Comparison of ENCODE assay signal across 8 mouse cellular contexts in the genomic region with DNA sequence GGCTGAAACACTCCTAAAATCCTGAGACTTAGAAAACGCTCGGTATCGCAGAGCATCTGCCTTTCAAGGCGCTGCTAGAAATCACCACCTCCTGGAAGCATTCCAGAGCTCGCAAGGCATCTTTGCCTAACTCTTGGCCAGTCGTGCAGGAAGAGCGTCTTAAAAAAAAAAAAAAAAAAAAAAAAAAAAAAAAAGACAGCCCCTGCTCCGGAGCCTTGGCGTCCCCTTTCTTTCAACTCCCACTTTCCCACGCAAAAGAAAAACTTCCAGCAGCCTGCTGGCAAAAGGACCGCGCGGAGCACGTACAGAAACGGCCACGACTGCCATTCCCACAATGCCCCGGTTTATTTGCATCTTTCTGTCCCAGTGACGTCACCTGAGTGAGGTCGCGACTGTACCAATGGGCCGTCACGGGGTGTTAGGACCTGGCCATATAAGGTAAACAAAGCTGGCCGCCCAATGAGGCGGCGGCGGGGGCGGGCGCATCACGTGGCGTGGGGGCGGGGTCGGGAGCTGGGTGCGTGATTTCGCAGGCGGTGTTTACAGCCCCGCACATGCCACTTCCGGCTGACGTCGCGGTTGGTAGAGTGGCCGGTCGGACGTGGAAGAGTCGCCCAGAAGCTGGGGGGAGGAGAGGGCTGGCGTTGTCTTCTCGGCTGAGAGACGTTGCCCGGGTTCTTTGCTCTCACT. TPM values are rescaled to one million over a fixed set of nuclear protein-coding genes. Genes with fewer than 3 reads are reported as not detected.
DNase-seq lines count a peak whose midpoint lies in the region; ATAC-seq lines count a peak whose summit lies in the region.

A gene (minus strand): TSS at position 180 of the 690 bp plus-strand sequence.

- no peaks in the 10 kb centered on the region for H3K9me3 ChIP-seq in hindbrain, embryonic 15.5 days

- H3K4me3 ChIP-seq in hindbrain, embryonic 15.5 days, result peak within 1 kb of the TSS; percentile 81

- no peaks in the 10 kb centered on the region for H3K36me3 ChIP-seq in hindbrain, embryonic 15.5 days

- peak; percentile 97 for DNase-seq in T-cell, adult 2 months (ENCODE audit: low spot score)
- peak; percentile 97 to 99 for DNase-seq in cerebellum, postnatal 36 days
- DNase-seq in frontal cortex, postnatal 36 days (ENCODE audit: low spot score in 2 of 2), result peak; percentile 96 to 98
- peak; percentile 99 for DNase-seq in left cerebral cortex, adult 11 months (ENCODE audit: low spot score)
- peak; percentile 97 to 99 for DNase-seq in lung, postnatal 4 days
- DNase-seq in retina, postnatal 7 days (ENCODE audit: low read depth, low spot score), result peak; percentile 99
- DNase-seq in urinary bladder, adult 2 months (ENCODE audit: low spot score), result peak; percentile 91

- peak; percentile 91 for ATAC-seq in hindbrain, embryonic 15.5 days (ENCODE audit: low FRiP score, low read depth)

- peak within 1 kb of the TSS; percentile 65 for H3K4me2 ChIP-seq in hindbrain, embryonic 15.5 days

- peak within 1 kb of the TSS; percentile 68 for H3K9ac ChIP-seq in hindbrain, embryonic 15.5 days

- H3K27me3 ChIP-seq in hindbrain, embryonic 15.5 days, result no peaks in the 10 kb centered on the region

- H3K27ac ChIP-seq in hindbrain, embryonic 15.5 days (replicated peaks), result peak within 1 kb of the TSS; percentile 98

- WGBS in hindbrain, embryonic 15.5 days, result under 1% methylated on average over 48 of the region's 48 CpGs

- peaks cover 48% of the 10 kb centered on the region for H3K4me1 ChIP-seq in hindbrain, embryonic 15.5 days (replicated peaks)

RNA-seq across cellular contexts. Expression of the gene that starts here (rescaled TPM):
- polyA plus RNA-seq in hindbrain, embryonic 15.5 days (2015; fragmentation: Nextera tagmentation; extraction: Ambion mirVana), result 51.1 and 69.2 TPM in 2 replicates
- 21.5 and 41.1 TPM in 2 replicates for polyA plus RNA-seq in urinary bladder, adult 2 months (2012; rRNA removed)

Comparison
In these comparisons a context has a peak if more than half of its experiments do, and no peak if none do; other contexts are left out.
1. Peak in every context shown above with its lines: DNase-seq, ATAC-seq, H3K4me3 ChIP-seq and H3K27ac ChIP-seq.